Mouse (Mus musculus): Measurements from ENCODE around the gene Immp2l. TPM values are rescaled to one million over a fixed set of nuclear protein-coding genes. Genes with fewer than 3 reads are reported as not detected.

Gene Immp2l
- polyA plus RNA-seq, 1 experiment from 2014 or later, result 5.0 TPM

DNA sequence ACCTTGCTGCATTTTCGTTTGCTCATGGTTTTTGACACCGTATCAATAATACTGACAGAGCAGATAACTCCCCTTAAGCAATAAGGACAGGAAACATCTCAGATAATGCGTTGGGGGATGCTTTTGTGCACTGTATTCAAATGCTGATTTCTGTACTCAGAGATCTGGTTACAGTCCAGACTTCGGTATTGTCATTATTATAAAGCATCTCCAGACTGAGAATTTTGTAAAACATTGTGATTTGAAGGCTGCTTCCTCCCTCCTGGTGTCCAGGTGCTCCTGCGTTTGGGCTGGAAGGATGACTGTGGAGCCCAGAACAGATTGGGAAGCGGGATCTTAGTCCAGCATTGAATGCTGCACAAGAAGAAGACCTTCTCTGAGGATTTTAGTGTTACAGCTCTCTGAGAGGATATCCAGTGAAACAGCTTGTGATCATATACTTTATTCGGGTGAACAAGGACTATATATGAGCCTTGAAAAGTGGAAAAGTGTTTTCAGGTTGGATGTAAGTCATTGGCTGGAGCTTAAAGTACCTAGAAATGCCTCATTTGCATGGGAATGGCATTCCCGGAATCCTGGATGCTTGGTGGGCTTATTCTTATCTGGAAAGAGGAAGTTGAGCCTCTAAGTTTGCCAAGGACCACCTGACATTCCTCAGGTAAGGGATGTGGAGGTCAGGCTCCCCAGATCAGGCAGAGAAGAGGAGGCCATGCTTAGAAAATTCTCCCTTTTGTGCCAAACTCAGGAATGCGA, 28.1 kb upstream of the Immp2l start:
- Histone ChIP-seq H3K4me3 (no peak overlapping the region), H3K27me3 (no peaks in the 10 kb centered on the region), H3K9me3 (no peaks in the 10 kb centered on the region), H3K36me3 (no peaks in the 10 kb centered on the region), H3K9ac (no peak overlapping the region), H3K4me2 (no peak overlapping the region), H3K4me1 (replicated peaks) (no peaks in the 10 kb centered on the region), H3K27ac (replicated peaks) (no peak overlapping the region)
- 76% methylated on average over 9 of the region's 9 CpGs for WGBS
- no peak for ATAC-seq (ENCODE audit: low FRiP score, low read depth)

DNA sequence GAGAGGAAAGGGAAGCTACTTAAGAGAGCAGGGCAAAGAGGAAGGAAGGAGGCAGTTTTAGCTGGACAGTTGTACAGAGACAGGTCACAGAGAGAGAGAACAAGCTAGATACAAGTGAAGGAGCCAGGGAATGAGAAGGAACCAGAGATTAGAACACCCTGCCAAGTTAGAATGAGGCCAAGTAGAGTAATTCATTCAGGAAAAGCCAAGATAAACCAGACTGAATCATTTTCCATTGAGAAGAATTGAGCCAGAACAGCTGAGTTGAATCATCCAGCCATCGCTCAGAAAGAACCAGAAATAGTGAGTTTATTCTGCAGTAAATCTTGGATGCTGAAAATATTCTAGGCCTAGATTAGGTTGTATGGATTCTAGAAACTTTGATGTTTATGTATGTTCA, 1.4 kb upstream of the Immp2l start:
- no peaks in the 10 kb centered on the region for H3K27me3 ChIP-seq
- no peak overlapping the region for H3K4me3 ChIP-seq
- H3K9ac ChIP-seq, result no peak overlapping the region
- no peak overlapping the region for H3K27ac ChIP-seq (replicated peaks)
- 97% methylated on average over 1 of the region's 1 CpGs for WGBS
- H3K36me3 ChIP-seq, result no peaks in the 10 kb centered on the region
- no peak overlapping the region for H3K4me2 ChIP-seq
- H3K4me1 ChIP-seq (replicated peaks), result peaks cover 7% of the 10 kb centered on the region
- ATAC-seq (ENCODE audit: low FRiP score, low read depth), result no peak
- H3K9me3 ChIP-seq, result no peaks in the 10 kb centered on the region

DNA sequence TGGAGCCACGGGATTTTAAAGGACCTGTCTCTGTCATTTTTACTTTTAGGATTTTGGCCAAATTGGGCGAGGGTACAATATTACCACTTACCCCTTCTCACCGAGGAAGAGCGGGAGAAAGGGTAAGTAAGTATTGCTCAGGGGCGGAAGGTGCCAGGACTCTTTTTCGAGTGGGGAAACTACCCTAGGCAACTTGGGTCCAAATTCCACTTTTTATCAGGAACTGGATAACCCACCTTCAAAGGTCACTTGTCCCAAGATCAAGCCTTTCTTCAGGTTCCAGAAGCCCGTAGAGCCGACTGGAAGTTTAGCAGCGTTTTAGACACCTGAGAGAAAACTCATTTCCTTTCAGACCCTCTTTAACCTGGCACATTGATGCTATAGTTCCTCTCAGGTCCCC, 622 bp downstream of the Immp2l start:
- peaks cover 7% of the 10 kb centered on the region for H3K4me1 ChIP-seq (replicated peaks)
- WGBS, result 20% methylated on average over 9 of the region's 9 CpGs
- H3K27ac ChIP-seq (replicated peaks), result peak overlapping the region; percentile 81
- ATAC-seq (ENCODE audit: low FRiP score, low read depth), result no peak
- no peaks in the 10 kb centered on the region for H3K27me3 ChIP-seq
- peak overlapping the region; percentile 51 for H3K4me3 ChIP-seq
- H3K9me3 ChIP-seq, result no peaks in the 10 kb centered on the region
- H3K36me3 ChIP-seq, result no peaks in the 10 kb centered on the region
- peak overlapping the region; percentile 66 for H3K9ac ChIP-seq
- H3K4me2 ChIP-seq, result peak overlapping the region; percentile 61

DNA sequence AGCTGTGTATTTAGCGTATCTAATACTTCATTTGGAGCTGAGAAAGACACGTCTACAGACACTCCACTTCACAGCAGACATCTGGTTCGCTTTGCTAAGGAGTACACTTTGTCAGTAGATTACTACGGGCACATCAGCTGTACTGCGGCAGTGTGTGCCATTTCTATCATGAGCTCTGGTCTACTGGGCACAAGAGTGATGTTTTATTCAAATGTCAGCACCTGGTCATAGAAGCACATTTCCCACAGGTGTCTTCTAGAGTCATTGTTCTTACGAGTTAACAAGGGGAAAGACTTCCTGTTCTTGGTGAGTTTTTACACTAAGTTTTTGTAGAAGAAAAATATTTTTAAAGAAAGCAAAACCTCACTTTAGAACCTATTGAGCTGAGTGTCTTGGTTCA, 3.6 kb downstream of the Immp2l start:
- ATAC-seq (ENCODE audit: low FRiP score, low read depth), result no peak
- no peak overlapping the region for H3K9ac ChIP-seq
- WGBS, result 91% methylated on average over 6 of the region's 6 CpGs
- H3K27me3 ChIP-seq, result no peaks in the 10 kb centered on the region
- no peaks in the 10 kb centered on the region for H3K9me3 ChIP-seq
- peaks cover 7% of the 10 kb centered on the region for H3K4me1 ChIP-seq (replicated peaks)
- no peak overlapping the region for H3K4me2 ChIP-seq
- no peak overlapping the region for H3K27ac ChIP-seq (replicated peaks)
- no peaks in the 10 kb centered on the region for H3K36me3 ChIP-seq
- no peak overlapping the region for H3K4me3 ChIP-seq

DNA sequence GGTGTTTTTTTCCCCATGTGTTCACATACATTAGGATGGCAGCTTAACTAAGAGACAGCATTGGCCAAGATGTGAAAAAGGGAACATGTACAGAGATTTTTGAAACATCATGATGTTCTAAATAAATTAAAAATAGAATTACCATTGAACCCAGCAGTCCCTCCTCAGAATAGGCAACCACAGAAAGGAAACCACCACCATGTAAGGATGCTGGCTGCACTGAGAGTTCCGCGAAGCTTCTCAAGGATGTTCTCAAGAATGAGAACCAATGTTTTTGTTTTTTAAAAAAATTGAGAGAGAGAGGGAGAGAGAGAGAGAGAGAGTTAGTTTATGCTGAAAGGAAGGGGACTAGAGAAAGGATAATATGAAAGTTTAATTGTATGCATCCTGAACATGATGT, 7.2 kb downstream of the Immp2l start:
- H3K27ac ChIP-seq (replicated peaks), result no peak overlapping the region
- no peaks in the 10 kb centered on the region for H3K4me1 ChIP-seq (replicated peaks)
- H3K36me3 ChIP-seq, result no peaks in the 10 kb centered on the region
- WGBS, result 91% methylated on average over 2 of the region's 2 CpGs
- H3K27me3 ChIP-seq, result no peaks in the 10 kb centered on the region
- H3K4me2 ChIP-seq, result no peak overlapping the region
- H3K9ac ChIP-seq, result no peak overlapping the region
- no peaks in the 10 kb centered on the region for H3K9me3 ChIP-seq
- no peak for ATAC-seq (ENCODE audit: low FRiP score, low read depth)
- H3K4me3 ChIP-seq, result no peak overlapping the region

DNA sequence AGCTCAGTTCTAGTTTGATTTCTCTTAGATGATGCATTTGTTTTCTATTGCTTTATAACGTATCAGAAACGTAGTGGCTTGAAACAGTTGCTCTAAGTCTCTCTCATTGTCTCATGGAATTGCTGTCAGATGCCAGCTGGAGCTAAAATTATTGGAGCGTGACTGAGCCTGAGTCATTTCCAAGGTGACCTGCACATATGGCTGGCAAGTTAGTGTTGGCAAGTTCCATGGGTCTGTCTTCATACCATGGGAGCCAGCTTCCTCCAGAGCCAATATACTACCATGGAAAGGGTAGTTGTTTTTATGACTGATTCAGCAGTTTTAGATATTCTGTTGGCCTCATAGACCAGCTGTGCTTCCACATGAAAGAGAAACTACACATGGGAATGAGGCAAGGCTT, 9.3 kb downstream of the Immp2l start:
- H3K9me3 ChIP-seq, result no peaks in the 10 kb centered on the region
- H3K4me1 ChIP-seq (replicated peaks), result no peaks in the 10 kb centered on the region
- peak; percentile 34; the same call in 1 of the 2 replicates for ATAC-seq (ENCODE audit: low FRiP score, low read depth)
- H3K4me2 ChIP-seq, result no peak overlapping the region
- H3K4me3 ChIP-seq, result no peak overlapping the region
- H3K9ac ChIP-seq, result no peak overlapping the region
- H3K27me3 ChIP-seq, result no peaks in the 10 kb centered on the region
- H3K36me3 ChIP-seq, result no peaks in the 10 kb centered on the region
- WGBS, result 80% methylated on average over 3 of the region's 3 CpGs
- no peak overlapping the region for H3K27ac ChIP-seq (replicated peaks)

DNA sequence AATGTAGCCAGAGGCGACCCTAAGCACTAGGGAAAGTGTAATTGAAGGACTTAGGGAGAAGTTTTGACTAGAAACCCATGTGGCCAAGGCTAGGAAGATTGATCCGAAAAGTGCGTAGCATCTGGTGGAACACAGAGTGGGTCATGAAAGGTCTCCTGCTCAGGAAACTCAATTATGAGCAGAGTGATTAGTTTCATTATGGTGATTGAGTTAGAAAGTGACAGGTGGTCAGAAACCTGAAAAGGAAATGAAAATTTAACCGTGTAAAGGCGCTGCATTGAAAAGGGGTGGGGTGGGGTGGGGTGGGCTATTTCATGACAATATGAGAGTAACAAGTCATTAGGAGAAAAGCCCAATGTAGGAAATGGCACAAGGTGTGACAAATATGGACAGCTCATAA, 15.9 kb downstream of the Immp2l start:
- no peak overlapping the region for H3K4me3 ChIP-seq
- no peaks in the 10 kb centered on the region for H3K9me3 ChIP-seq
- H3K4me1 ChIP-seq (replicated peaks), result no peaks in the 10 kb centered on the region
- no peak for ATAC-seq (ENCODE audit: low FRiP score, low read depth)
- H3K4me2 ChIP-seq, result no peak overlapping the region
- no peak overlapping the region for H3K27ac ChIP-seq (replicated peaks)
- no peak overlapping the region for H3K9ac ChIP-seq
- no peaks in the 10 kb centered on the region for H3K27me3 ChIP-seq
- WGBS, result 77% methylated on average over 5 of the region's 5 CpGs
- no peaks in the 10 kb centered on the region for H3K36me3 ChIP-seq

DNA sequence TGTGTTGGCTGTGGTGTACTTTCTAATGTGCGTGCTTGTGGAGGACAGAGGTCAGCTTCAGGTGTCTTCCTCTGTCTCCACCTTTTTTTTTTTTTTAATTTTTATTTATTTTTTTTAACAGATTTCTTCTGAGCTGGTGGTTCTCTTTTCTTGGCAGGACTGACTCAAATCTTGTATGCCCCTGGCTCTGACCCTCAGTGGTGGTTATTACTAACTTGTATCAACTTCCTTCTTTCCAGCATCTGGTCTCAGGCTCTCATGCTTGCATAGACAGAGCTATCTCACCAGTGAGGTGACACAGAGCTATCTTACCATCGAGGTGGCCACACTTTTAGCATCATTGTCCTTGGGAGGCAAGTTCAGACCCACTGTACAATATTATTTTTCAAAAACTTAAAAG, 17.8 kb downstream of the Immp2l start:
- 86% methylated on average over 2 of the region's 2 CpGs for WGBS
- Histone ChIP-seq H3K4me2 (no peak overlapping the region), H3K4me3 (no peak overlapping the region), H3K9ac (no peak overlapping the region), H3K27me3 (no peaks in the 10 kb centered on the region), H3K27ac (replicated peaks) (no peak overlapping the region), H3K4me1 (replicated peaks) (no peaks in the 10 kb centered on the region), H3K36me3 (no peaks in the 10 kb centered on the region), H3K9me3 (no peaks in the 10 kb centered on the region)
- no peak for ATAC-seq (ENCODE audit: low FRiP score, low read depth)

DNA sequence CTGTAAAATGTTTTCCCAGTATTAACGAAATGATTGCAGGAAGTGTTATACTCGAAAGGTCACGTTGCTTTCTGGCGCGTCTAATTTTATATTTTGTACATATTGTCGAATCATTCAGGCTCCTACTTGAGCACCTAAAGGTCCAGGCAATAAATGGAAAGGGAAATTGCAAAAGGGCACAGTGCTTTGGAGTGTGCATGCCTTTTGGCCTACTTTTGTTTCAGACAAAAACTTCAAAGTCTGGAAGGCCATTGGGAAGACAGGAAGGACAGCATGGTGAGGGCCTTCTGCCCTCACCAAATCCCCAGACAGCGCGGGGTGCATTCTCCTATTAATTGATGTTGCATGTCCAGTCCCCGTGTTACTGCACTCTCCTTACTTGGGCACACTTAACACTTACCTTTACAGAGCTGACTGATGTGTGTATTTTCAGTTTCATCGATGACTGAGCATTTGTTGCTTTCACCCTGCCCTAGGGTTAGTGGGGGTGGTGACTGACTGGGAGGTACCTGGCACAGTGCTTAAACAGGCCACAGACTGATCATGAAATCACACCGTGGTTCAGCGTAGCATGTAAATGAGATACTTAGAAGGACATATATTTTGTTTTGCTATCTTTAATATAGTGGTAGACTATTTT, 20.7 kb downstream of the Immp2l start:
- Histone ChIP-seq H3K27me3 (no peaks in the 10 kb centered on the region), H3K9me3 (no peaks in the 10 kb centered on the region), H3K9ac (no peak overlapping the region), H3K36me3 (no peaks in the 10 kb centered on the region), H3K4me2 (no peak overlapping the region), H3K4me3 (no peak overlapping the region), H3K4me1 (replicated peaks) (no peaks in the 10 kb centered on the region), H3K27ac (replicated peaks) (no peak overlapping the region)
- WGBS, result 84% methylated on average over 12 of the region's 12 CpGs
- no peak for ATAC-seq (ENCODE audit: low FRiP score, low read depth)

DNA sequence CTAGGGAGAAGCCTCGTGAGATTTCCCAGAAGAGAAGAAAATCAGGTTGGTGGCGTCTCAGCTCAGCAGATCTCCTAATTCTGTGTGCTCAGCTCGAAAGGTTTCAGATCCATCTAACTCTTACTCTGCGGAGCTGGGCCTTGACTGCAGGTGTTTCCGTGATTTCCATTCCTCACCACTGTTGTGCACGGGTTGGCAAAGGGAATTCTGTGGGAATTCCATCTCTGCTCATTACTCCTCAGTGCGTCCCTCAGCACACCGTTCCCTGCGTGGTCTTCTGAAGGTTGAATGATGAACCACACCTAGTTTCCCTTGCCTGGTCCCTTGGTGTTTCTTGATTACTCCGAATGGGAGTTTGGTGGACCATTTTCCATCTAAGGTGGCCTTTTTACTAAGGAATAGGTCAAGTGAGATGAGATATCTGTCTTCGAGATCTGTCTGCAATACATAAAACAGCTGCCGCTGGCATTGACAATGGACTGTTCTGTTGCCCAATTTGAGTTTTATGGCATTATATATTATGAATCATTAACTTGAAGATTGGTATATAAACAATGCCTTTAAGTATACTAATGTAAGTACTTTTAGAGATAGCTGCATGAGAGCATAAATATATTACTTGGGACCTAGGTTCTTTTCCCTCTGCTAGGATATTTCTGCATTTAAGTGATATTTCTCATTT, 23.3 kb downstream of the Immp2l start:
- Histone ChIP-seq H3K27me3 (no peaks in the 10 kb centered on the region), H3K36me3 (no peaks in the 10 kb centered on the region), H3K4me2 (no peak overlapping the region), H3K9ac (no peak overlapping the region), H3K4me1 (replicated peaks) (no peaks in the 10 kb centered on the region), H3K9me3 (no peaks in the 10 kb centered on the region), H3K4me3 (no peak overlapping the region), H3K27ac (replicated peaks) (no peak overlapping the region)
- 94% methylated on average over 12 of the region's 12 CpGs for WGBS
- no peak for ATAC-seq (ENCODE audit: low FRiP score, low read depth)

DNA sequence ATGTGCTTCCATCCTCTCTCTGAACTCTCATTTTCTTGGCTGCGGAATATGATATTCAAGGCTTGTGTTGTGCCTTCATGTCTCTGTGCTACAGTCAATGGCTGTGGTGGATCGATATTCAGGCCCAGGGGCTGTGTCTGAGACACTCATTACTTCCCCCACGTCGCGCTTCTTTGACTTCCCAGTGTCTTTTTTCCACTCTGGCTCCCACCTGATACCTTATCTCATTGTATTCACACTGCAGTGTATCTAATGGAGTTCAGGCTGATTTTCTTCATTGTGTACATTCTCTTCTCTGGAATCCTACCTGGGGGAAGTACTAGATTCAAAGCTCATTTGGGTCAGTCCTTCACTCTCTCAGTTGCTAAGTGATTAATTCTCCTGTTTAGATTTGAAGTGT, 27.1 kb downstream of the Immp2l start:
- 78% methylated on average over 5 of the region's 5 CpGs for WGBS
- no peak for ATAC-seq (ENCODE audit: low FRiP score, low read depth)

DNA sequence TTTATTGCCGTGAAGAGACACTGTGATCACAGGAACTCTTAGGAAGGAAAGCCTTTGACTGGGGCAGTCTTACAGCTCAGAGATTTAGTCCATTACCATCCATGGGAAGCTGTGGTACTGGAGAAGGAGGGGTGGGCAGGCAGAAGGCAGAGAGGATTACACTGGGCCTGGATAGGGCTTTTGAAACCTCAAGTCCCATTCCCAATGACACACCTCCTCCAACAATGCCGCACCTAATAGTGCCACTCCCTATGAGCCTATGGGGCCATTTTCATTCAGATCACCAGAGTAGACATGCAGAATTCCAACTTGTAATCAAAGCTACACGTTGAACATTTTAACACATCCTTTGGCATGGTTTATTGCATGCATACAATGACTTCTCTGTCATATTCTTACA, 29.0 kb downstream of the Immp2l start:
- Histone ChIP-seq H3K27me3 (no peaks in the 10 kb centered on the region), H3K4me2 (no peak overlapping the region), H3K4me3 (no peak overlapping the region), H3K9ac (no peak overlapping the region), H3K9me3 (no peaks in the 10 kb centered on the region), H3K27ac (replicated peaks) (no peak overlapping the region), H3K36me3 (no peaks in the 10 kb centered on the region), H3K4me1 (replicated peaks) (no peaks in the 10 kb centered on the region)
- 84% methylated on average over 3 of the region's 3 CpGs for WGBS
- ATAC-seq (ENCODE audit: low FRiP score, low read depth), result no peak

More for the DNA sequence above, 27.1 kb downstream of the Immp2l start:
- Histone ChIP-seq H3K27me3 (no peaks in the 10 kb centered on the region), H3K9ac (no peak overlapping the region), H3K9me3 (no peaks in the 10 kb centered on the region), H3K4me2 (no peak overlapping the region), H3K4me1 (replicated peaks) (no peaks in the 10 kb centered on the region), H3K36me3 (no peaks in the 10 kb centered on the region), H3K4me3 (no peak overlapping the region), H3K27ac (replicated peaks) (no peak overlapping the region)
